Mouse (Mus musculus): ENCODE measurements around the gene Poldip2.

The Poldip2 gene

DNA sequence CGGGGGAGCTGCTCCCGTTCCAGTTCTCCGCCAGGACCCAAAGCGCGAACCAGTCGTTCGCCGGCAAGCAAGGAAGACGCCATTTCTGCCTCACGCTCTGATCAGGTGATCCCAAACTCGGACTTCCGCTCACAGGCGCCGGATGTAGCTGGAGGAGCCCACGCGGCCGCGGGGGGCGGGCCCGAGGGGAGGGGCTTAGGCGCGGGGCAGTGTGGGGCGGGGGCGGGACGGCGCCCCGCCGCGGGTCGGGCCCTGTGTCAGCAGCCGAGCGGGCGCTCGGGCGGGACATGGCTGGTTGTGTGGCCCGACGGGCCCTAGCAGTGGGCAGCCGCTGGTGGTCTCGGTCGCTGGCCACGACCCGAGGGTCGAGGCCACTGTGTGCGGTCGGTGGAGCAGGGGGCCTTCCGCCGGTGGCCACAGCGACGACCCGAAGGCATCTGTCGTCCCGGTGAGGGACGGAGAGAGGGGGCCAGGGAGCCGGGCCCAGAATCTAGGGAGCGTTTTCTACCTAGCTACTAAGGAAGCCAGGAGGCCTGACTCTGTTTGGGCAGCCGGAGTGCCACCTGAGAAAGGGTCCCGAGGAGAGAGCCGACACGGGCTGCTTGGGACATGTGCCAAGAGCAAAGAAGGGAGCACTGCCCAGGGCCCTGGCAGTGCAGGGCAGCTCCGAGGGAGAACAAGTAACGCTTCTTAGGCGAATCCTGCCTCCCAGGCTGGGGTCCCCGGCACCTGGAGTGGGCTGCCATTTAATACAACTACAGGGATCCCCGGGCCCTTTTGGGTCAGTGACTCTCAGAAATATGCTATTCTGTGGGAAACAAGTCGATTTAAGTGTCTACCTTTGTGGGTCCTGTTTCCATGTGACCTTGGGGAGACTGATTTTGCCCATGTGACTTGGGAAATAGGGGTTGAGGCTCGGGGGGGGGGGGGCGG is at the start of gene Poldip2, which contains the start of gene Tmem199:
Poldip2 (plus strand) TSS at position 169 of the 933 bp plus-strand sequence.
Tmem199 (minus strand) TSS at position 148 of the 933 bp plus-strand sequence.
- peak; percentile 41 for DNase-seq (ENCODE audit: low spot score)

GRCm38 (mm10) chr11:78462669-78463068 is 49.3 kb upstream of the Poldip2 start:
- no peak for DNase-seq (ENCODE audit: low spot score)

GRCm38 (mm10) chr11:78463286-78464036 is 48.5 kb upstream of the Poldip2 start:
- DNase-seq (ENCODE audit: low spot score), result no peak

- DNase-seq (ENCODE audit: low spot score), result peak; percentile 13
Measured at GRCm38 (mm10) chr11:78465116-78465515, 46.9 kb upstream of the Poldip2 start.

DNA sequence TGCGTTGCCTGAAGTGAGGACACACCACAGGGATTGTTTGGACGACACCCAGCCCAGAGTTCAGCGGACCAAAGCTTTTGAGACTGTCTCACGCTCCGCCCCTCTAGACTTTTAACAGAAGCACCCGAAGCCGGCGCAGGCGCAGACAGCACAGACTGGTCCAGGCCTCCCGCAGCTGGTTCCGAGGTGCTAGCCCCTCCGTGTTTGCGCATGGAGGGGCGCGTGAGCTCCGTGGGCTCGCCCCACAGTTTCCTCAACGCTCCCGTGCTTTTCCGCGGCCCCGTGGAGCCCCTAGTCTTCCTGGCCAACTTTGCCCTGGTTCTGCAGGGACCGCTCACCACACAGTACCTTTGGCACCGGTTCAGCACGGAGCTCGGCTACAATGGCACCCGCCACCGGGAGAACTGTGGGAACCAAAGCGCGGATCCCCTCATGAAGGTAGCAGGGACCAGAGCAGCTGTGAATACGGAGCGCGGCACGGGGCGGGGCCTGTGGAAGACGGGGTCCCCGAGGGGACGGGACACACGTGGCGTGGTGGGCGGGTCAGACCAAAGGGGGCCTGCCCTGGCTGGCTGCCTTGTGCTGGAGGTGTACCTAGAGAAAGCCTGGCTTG is 46.3 kb upstream of the Poldip2 start, which contains the start of gene Slc46a1:
Slc46a1 (plus strand) TSS at position 130 of the 613 bp plus-strand sequence.
- peak; percentile 41 for DNase-seq (ENCODE audit: low spot score)

DNA sequence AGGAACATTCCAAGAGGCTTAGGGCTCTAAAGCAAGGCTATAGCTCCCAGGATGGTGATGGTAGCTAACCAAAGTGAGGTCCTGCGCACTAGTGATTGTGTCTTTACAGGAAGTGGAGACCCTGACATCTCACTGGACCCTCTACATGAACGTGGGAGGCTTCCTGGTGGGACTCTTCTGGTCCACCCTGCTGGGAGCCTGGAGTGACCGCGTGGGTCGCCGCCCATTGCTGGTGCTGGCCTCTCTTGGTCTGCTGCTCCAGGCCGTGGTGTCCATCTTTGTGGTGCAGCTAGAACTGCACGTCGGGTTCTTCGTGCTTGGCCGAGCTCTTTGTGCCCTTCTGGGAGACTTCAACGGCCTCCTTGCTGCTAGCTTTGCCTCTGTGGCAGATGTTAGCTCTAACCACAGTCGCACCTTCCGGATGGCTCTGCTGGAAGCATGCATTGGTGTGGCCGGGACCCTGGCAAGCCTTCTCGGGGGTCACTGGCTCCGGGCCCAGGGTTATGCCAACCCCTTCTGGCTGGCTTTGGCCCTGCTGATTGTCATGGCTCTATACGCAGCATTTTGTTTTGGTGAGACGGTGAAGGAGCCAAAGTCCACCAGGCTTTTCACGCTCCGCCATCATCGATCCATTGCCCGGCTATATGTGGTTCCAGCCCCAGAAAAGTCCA is 45.6 kb upstream of the Poldip2 start:
- DNase-seq (ENCODE audit: low spot score), result no peak

DNA sequence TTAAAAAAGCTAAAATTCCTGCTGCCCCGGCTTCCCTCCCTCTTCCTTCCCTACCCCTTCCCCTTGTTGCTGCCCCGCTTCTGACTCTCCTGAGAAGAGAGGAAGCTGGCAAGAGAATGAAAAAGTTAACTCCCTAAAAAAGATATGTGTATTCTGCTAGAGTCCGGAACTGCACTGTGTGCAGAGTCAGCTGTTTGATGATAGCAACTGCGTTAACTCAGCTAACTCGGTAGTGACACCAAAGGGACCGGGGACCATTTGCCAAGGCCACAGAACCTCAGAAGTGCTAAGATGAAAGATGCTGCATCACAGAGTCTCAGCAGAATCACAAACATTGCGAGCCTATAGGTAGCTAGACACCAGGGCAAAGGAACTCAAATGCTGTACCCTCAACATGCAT is 44.5 kb upstream of the Poldip2 start:
- DNase-seq (ENCODE audit: low spot score), result no peak

DNA sequence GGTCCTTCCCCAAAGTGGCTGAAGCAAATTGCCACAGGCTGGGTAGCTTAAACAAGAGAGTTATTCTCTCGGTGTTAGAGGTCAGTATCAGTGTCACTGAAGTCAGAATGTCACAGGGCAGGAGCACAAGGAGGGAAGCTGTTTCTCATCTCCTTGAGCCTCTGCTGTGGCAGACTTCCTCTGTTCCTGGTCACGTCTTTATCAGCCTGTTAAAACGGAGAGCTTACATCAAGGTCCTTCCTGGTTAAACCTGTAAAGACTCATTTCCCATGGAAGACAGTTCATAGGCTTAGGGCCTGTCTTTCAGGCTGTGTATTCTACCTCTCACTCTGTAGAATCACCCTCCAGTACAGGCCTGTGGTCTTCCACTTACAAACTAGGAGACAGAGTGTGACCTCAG is 44.1 kb upstream of the Poldip2 start:
- DNase-seq (ENCODE audit: low spot score), result no peak

DNA sequence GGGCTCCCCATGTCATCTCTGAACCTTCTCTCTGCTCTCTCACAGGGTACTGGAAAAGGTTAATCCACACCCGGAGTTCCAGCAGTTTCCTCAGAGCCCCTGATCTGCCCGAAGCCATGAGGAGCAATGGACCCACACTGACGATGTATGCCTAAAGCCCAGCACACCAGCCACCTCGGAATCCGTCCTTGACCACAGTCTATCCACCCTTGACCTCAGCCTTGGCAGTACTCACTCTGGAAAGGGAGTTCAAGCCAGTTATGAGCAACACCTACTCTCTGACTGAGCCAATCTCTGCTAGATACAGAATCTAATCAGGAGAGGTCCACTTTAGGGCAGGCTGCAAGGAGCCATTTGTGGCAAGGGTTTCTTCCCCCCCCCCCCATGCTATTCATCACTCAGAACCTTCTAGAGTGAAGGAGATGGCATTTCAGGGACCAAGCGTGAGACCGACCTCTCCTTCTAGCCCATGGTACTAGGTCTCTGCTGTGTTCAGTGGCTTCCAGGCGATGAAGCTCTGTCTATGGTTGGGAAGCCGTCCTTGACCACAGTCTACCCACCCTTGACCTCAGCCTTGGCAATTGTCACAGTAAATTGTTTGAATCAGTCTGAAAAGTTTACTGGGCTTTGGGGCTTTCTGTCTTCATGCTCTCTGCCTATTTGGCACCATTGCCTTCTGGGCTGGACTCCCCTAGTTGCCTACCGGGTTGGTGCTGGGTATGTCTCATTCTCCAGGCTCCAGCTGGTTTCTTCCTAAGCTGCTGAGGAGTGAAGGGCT is 40.5 kb upstream of the Poldip2 start:
- no peak for DNase-seq (ENCODE audit: low spot score)

DNA sequence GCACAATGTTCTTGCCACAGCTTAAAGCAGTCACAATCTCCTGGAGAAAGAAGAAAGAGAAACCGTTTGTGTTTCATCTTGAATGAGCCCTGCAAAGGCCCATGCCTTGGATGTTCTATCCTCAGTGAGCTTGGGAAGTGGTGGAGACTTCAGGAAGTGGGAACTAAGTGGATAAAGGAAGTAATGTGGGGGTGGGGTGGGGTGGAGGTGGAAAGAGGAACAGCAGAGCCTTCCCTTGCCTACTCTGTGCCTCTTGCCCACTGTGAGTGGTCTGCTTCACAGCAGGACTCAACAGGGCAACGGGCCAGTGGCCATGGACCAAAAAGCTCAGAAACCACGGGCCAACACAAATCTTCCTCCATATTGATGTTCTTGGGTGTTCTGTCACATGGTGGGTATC is 36.7 kb upstream of the Poldip2 start:
- DNase-seq (ENCODE audit: low spot score), result no peak

GRCm38 (mm10) chr11:78483639-78484038 is 28.4 kb upstream of the Poldip2 start:
- DNase-seq (ENCODE audit: low spot score), result no peak

DNA sequence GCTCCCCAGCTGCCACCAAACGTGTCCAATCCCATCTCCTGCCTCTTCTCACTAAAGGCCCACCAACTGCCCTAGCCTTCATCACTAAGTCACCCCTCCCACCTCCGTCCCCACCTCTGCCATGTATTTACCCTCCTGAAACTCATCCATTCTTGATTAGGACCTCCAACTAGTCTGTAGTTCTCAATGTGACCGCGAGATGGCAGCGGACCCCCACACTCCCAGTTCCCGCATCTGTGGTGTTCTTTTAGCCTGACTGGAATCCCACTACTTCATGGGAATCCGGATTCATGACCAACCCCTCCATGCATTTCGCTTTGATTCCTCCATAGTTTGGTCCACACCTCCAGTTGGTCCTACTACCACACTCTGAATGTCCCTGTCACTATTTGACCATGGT is 23.8 kb upstream of the Poldip2 start:
- peak; percentile 74 for DNase-seq (ENCODE audit: low spot score)

- no peak for DNase-seq (ENCODE audit: low spot score)
Measured at GRCm38 (mm10) chr11:78490781-78491241, 21.2 kb upstream of the Poldip2 start.

GRCm38 (mm10) chr11:78495904-78496303 is 16.1 kb upstream of the Poldip2 start:
- no peak for DNase-seq (ENCODE audit: low spot score)

GRCm38 (mm10) chr11:78497071-78497541 is 14.9 kb upstream of the Poldip2 start:
- DNase-seq (ENCODE audit: low spot score), result no peak

GRCm38 (mm10) chr11:78497544-78498522 is 14.2 kb upstream of the Poldip2 start, which contains the start of gene Sarm1:
Sarm1 (minus strand) TSS chr11:78497754.
- peak; percentile 83 for DNase-seq (ENCODE audit: low spot score)

GRCm38 (mm10) chr11:78499004-78499403 is 13.0 kb upstream of the Poldip2 start, which contains the start of gene Vtn:
Vtn (plus strand) TSS chr11:78499091.
- no peak for DNase-seq (ENCODE audit: low spot score)

DNA sequence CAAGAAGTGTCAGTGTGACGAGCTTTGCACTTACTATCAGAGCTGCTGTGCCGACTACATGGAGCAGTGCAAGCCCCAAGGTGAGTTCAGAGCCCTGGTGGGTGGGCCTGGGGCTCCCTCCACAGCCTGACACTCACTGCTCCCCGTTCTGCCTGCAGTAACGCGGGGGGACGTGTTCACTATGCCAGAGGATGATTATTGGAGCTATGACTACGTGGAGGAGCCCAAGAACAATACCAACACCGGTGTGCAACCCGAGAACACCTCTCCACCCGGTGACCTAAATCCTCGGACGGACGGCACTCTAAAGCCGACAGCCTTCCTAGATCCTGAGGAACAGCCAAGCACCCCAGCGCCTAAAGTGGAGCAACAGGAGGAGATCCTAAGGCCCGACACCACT is 12.4 kb upstream of the Poldip2 start:
- no peak for DNase-seq (ENCODE audit: low spot score)

- DNase-seq (ENCODE audit: low spot score), result no peak
Measured at GRCm38 (mm10) chr11:78500623-78501202, 11.3 kb upstream of the Poldip2 start.

Measured in layer of hippocampus, adult 9-10 months (tissue).